11 mouse cellular contexts compared by ENCODE assay signal in genomic region chr7:139544706-139545625, GRCm38 (mm10). TPM values are rescaled to one million over a fixed set of nuclear protein-coding genes. Genes with fewer than 3 reads are reported as not detected.
DNase-seq lines count a peak whose midpoint lies in the region; ATAC-seq and TF ChIP-seq lines count a peak whose summit lies in the region.
"Had no signal": no experiment of that assay in that cellular context is flagged by ENCODE, and none has a peak within 500 bp of the region (broad histone marks: within the 10 kb centered on the region; RNA-seq: fewer than 3 reads in every experiment).

No protein-coding gene starts in this region.

- peak overlapping the region; percentile 36; the same call in 1 of the 2 replicates for H3K27ac ChIP-seq in hindbrain, embryonic 11.5 days (ENCODE audit: low read depth, low read length)
- peak overlapping the region; percentile 56 for H3K27ac ChIP-seq in midbrain, embryonic 10.5 days (replicated peaks)
- H3K27ac ChIP-seq in kidney, adult 2 months (ENCODE audit: insufficient read depth, low read depth, low read length), result no peak overlapping the region
- H3K27ac ChIP-seq: heart, embryonic 15.5 days had no signal

- DNase-seq in A20 (ENCODE audit: low read depth, low spot score) (peak; percentile 5), R1 (ENCODE audit: low read depth, low spot score) (peak; percentile 13)
- peak; percentile 47 for DNase-seq in hindbrain, embryonic 11.5 days (ENCODE audit: low spot score)
- no peak for DNase-seq in midbrain, embryonic 10.5 days (ENCODE audit: low spot score)
- DNase-seq in lung, postnatal 25 days (ENCODE audit: low spot score), result no peak
- no peak for DNase-seq in lung, postnatal 4 days
- DNase-seq in kidney, adult 2 months, result no peak
- DNase-seq: cerebellum, postnatal 36 days had no signal

- TF ChIP-seq POLR2A in kidney, adult 2 months (IDR thresholded peaks at IDR 0.05; ENCODE audit: low read depth, low read length), result no peak

- TF ChIP-seq CTCF in kidney, adult 2 months (conservative IDR thresholded peaks at IDR 0.05; ENCODE audit: insufficient read depth, insufficient read length, low read depth, low read length), result no peak

- H3K4me2 ChIP-seq in hindbrain, embryonic 11.5 days (replicated peaks; ENCODE audit: low read depth, low read length), result no peak overlapping the region
- H3K4me2 ChIP-seq: heart, embryonic 15.5 days had no signal

- ATAC-seq in hindbrain, embryonic 11.5 days (ENCODE audit: low FRiP score), result peak; percentile 90
- no peak for ATAC-seq in activated CD4-positive, CD25-positive, alpha-beta regulatory T cell, adult 4 months

- no peaks in the 10 kb centered on the region for H3K9me3 ChIP-seq in hindbrain, embryonic 11.5 days (ENCODE audit: control insufficient read depth, low read length)
- H3K9me3 ChIP-seq in midbrain, embryonic 10.5 days (replicated peaks), result no peaks in the 10 kb centered on the region
- H3K9me3 ChIP-seq: heart, embryonic 15.5 days had no signal

- H3K27me3 ChIP-seq in hindbrain, embryonic 11.5 days (ENCODE audit: control insufficient read depth, insufficient read depth, low read length), result peaks cover 94% of the 10 kb centered on the region
- peaks cover 100% of the 10 kb centered on the region for H3K27me3 ChIP-seq in midbrain, embryonic 10.5 days (ENCODE audit: low read depth, poor library complexity, severe bottlenecking)
- no peaks in the 10 kb centered on the region for H3K27me3 ChIP-seq in kidney, adult 2 months (replicated peaks; ENCODE audit: control insufficient read depth, insufficient read depth, low read length)
- H3K27me3 ChIP-seq: heart, embryonic 15.5 days had no signal

- no peak overlapping the region for H3K4me3 ChIP-seq in hindbrain, embryonic 11.5 days (ENCODE audit: low read depth, low read length)
- no peak overlapping the region for H3K4me3 ChIP-seq in midbrain, embryonic 10.5 days
- H3K4me3 ChIP-seq in kidney, adult 2 months (ENCODE audit: insufficient read depth, low read depth, low read length), result no peak overlapping the region
- H3K4me3 ChIP-seq: heart, embryonic 15.5 days had no signal

- H3K36me3 ChIP-seq in hindbrain, embryonic 11.5 days (ENCODE audit: control insufficient read depth, insufficient read depth, low read length), result no peaks in the 10 kb centered on the region
- 0 out of 2 replicates have a peak, but pooled peaks cover 3% of the 10 kb centered on the region for H3K36me3 ChIP-seq in midbrain, embryonic 10.5 days
- no peaks in the 10 kb centered on the region for H3K36me3 ChIP-seq in kidney, adult 2 months (ENCODE audit: control insufficient read depth, insufficient read depth, low read length)

- 51% methylated on average over 12 of the region's 12 CpGs for WGBS in hindbrain, embryonic 11.5 days
- 60% methylated on average over 12 of the region's 12 CpGs for WGBS in midbrain, embryonic 10.5 days
- 78% methylated on average over 12 of the region's 12 CpGs for WGBS in kidney, adult 2 months

- H3K9ac ChIP-seq in hindbrain, embryonic 11.5 days (ENCODE audit: low read depth, low read length), result no peak overlapping the region
- H3K9ac ChIP-seq: heart, embryonic 15.5 days had no signal

- H3K4me1 ChIP-seq in hindbrain, embryonic 11.5 days (replicated peaks; ENCODE audit: control insufficient read depth, insufficient read depth, low read length), result no peaks in the 10 kb centered on the region; the same call in 1 of the 2 replicates
- peaks cover 35% of the 10 kb centered on the region for H3K4me1 ChIP-seq in midbrain, embryonic 10.5 days
- no peaks in the 10 kb centered on the region for H3K4me1 ChIP-seq in kidney, adult 2 months (ENCODE audit: control insufficient read depth, insufficient read depth, low read length)

RNA-seq across cellular contexts. Expression of gene Nkx6-2, which starts 37.6 kb away (rescaled TPM):
- polyA plus RNA-seq in hindbrain, embryonic 11.5 days (2014; fragmentation: Nextera tagmentation; extraction: Ambion mirVana), result 21.1 and 21.5 TPM in 2 replicates
- 60.2 and 87.1 TPM in 2 replicates for polyA plus RNA-seq in midbrain, embryonic 10.5 days (2016; fragmentation: Nextera tagmentation; extraction: Ambion mirVana)
- polyA plus RNA-seq in activated CD4-positive, CD25-positive, alpha-beta regulatory T cell, adult 4 months (2017; shearing (Covaris generic)), result not detected
- 0.06 TPM in 1 of 2 replicates, not detected in the other for polyA plus RNA-seq in kidney, adult 2 months (2012; rRNA removed)
- polyA plus RNA-seq: limb, embryonic 11.5 days had no signal

Comparison
In these comparisons a context has a peak if more than half of its experiments do, and no peak if none do; other contexts are left out.
1. DNase-seq: peak in A20 (single experiment), R1 (single experiment) and hindbrain, embryonic 11.5 days (single experiment); none in midbrain, embryonic 10.5 days (single experiment), lung, postnatal 25 days (single experiment), lung, postnatal 4 days (0 of 2) and kidney, adult 2 months (single experiment).
2. RNA of gene Nkx6-2, which starts 37.6 kb away (polyA plus RNA-seq): 60.2 to 87.1 TPM in midbrain, embryonic 10.5 days and 21.1 to 21.5 TPM in hindbrain, embryonic 11.5 days; 0.06 TPM in kidney, adult 2 months and not detected in activated CD4-positive, CD25-positive, alpha-beta regulatory T cell, adult 4 months; every median in the first group is over 10 times any median in the second.